Comparison of ENCODE assay signal across 21 mouse cellular contexts in genomic region chr12:82208046-82208445, GRCm38 (mm10). TPM values are rescaled to one million over a fixed set of nuclear protein-coding genes. Genes with fewer than 3 reads are reported as not detected.
DNase-seq lines count a peak whose midpoint lies in the region; ATAC-seq and TF ChIP-seq lines count a peak whose summit lies in the region.
"Had no signal": no experiment of that assay in that cellular context is flagged by ENCODE, and none has a peak within 500 bp of the region (broad histone marks: within the 10 kb centered on the region; RNA-seq: fewer than 3 reads in every experiment).

No protein-coding gene starts in this region.

- H3K4me3 ChIP-seq in layer of hippocampus, adult 2 months, result no peak overlapping the region
- no peak overlapping the region for H3K4me3 ChIP-seq in embryonic facial prominence, embryonic 10.5 days
- H3K4me3 ChIP-seq: forebrain, embryonic 10.5 days; forebrain, embryonic 13.5 days; heart, adult 2 months; hindbrain, embryonic 12.5 days; hindbrain, embryonic 15.5 days had no signal

- no peak for DNase-seq in layer of hippocampus, adult 2 months (ENCODE audit: low spot score in 2 of 2)
- DNase-seq in layer of hippocampus, adult 9-11 months, result no peak
- peak; percentile 3 for DNase-seq in embryonic facial prominence, embryonic 10.5 days (ENCODE audit: low spot score)
- no peak for DNase-seq in adrenal gland, adult 2 months
- no peak for DNase-seq in thymus, adult 18-20 months
- DNase-seq: adrenal gland, postnatal 10 days; adrenal gland, postnatal 36 days; cerebellum, adult 11 months; cerebellum, adult 2 months; cerebellum, postnatal 10 days; cerebellum, postnatal 36 days; embryo, embryonic 11 days; gastrocnemius, postnatal 10 days; gastrocnemius, postnatal 36 days; heart, adult 2 months had no signal

- no peaks in the 10 kb centered on the region for H3K27me3 ChIP-seq in embryonic facial prominence, embryonic 10.5 days (replicated peaks; ENCODE audit: low read depth, poor library complexity, severe bottlenecking)
- H3K27me3 ChIP-seq: forebrain, embryonic 13.5 days; hindbrain, embryonic 12.5 days; hindbrain, embryonic 15.5 days had no signal

- TF ChIP-seq CTCF in layer of hippocampus, adult 2 months (conservative IDR thresholded peaks at IDR 0.05), result no peak

- no peaks in the 10 kb centered on the region for H3K9me3 ChIP-seq in embryonic facial prominence, embryonic 10.5 days
- H3K9me3 ChIP-seq: forebrain, embryonic 10.5 days; forebrain, embryonic 13.5 days; hindbrain, embryonic 12.5 days; hindbrain, embryonic 15.5 days had no signal

- ATAC-seq in megakaryocyte progenitor cell, adult 5-6 weeks (replicated peaks; ENCODE audit: poor library complexity), result 0 out of 2 replicates have a peak, but pooled peaks have one; percentile 30
- ATAC-seq: forebrain, embryonic 13.5 days; forebrain, embryonic 16.5 days had no signal

- 85% methylated on average over 3 of the region's 3 CpGs for WGBS in embryonic facial prominence, embryonic 10.5 days

- peaks cover 9% of the 10 kb centered on the region for H3K4me1 ChIP-seq in embryonic facial prominence, embryonic 10.5 days
- H3K4me1 ChIP-seq: forebrain, embryonic 13.5 days; hindbrain, embryonic 12.5 days; hindbrain, embryonic 15.5 days had no signal

- peak overlapping the region; percentile 28; the same call in 1 of the 2 replicates for H3K27ac ChIP-seq in layer of hippocampus, adult 2 months
- no peak overlapping the region for H3K27ac ChIP-seq in embryonic facial prominence, embryonic 10.5 days (replicated peaks)
- H3K27ac ChIP-seq: forebrain, embryonic 10.5 days; forebrain, embryonic 13.5 days; hindbrain, embryonic 12.5 days; hindbrain, embryonic 15.5 days had no signal

- no peaks in the 10 kb centered on the region for H3K36me3 ChIP-seq in embryonic facial prominence, embryonic 10.5 days (replicated peaks)
- H3K36me3 ChIP-seq: hindbrain, embryonic 12.5 days; hindbrain, embryonic 15.5 days had no signal

RNA-seq across cellular contexts. Expression of gene Sipa1l1, which starts 38.9 kb away (rescaled TPM):
- 100 to 1,000 TPM; 233 to 244 TPM for total RNA-seq in layer of hippocampus, adult 2 months (2021)
- polyA plus RNA-seq in embryonic facial prominence, embryonic 10.5 days (2016; fragmentation: Nextera tagmentation; extraction: Ambion mirVana), result 34.0 and 36.5 TPM in 2 replicates
- total RNA-seq in megakaryocyte progenitor cell, adult 5-6 weeks (2015), result 20.8 and 29.9 TPM in 2 replicates
- 26.9 and 28.3 TPM in 2 replicates for total RNA-seq in megakaryocyte progenitor cell, adult 5-6 weeks (2017)
- total RNA-seq in adrenal gland, adult 2 months (2021), result 10 to 100 TPM; 25.1 to 29.7 TPM
- 9.1 and 9.7 TPM in 2 replicates for polyA plus RNA-seq in adrenal gland, adult 2 months (2012; rRNA removed)

Comparison
In these comparisons a context has a peak if more than half of its experiments do, and no peak if none do; other contexts are left out.
1. RNA of gene Sipa1l1, which starts 38.9 kb away (total RNA-seq): 233 to 244 TPM in layer of hippocampus, adult 2 months; 20.8 to 29.9 TPM in megakaryocyte progenitor cell, adult 5-6 weeks and 25.1 to 29.7 TPM in adrenal gland, adult 2 months; every median in the first group is over 4 times any median in the second.